Mouse (Mus musculus) heart, embryonic 11.5 days (tissue): ENCODE measurements around the gene Ssh1. TPM values are rescaled to one million over a fixed set of nuclear protein-coding genes. Genes with fewer than 3 reads are reported as not detected.

ENCODE experiments used
- ATAC-seq: fragments of 200-750 bp; cut with Nextera tagmentation; replicated peaks from 2 replicates; pipeline ENCODE4 v1.8.0; 2017; ENCODE audit warnings: moderate library complexity; ENCODE audit not compliant: insufficient number of reproducible peaks, low FRiP score, low TSS enrichment
- H3K27ac ChIP-seq: fragments of 300-500 bp; sonication (generic); 2 replicates; pipeline ENCODE4 v1.5.1; 2014; ENCODE audit warnings: mild to moderate bottlenecking, low read depth, low read length
- H3K27me3 ChIP-seq: fragments of 300-500 bp; sonication (generic); 2 replicates; pipeline ENCODE4 v1.6.1; 2014; ENCODE audit warnings: mild to moderate bottlenecking, low read length, mixed read lengths; ENCODE audit not compliant: control insufficient read depth, insufficient read depth
- H3K36me3 ChIP-seq: fragments of 300-500 bp; sonication (generic); 2 replicates; pipeline ENCODE4 v1.6.1; 2014; ENCODE audit warnings: mild to moderate bottlenecking, low read length, moderate library complexity, mixed read lengths; ENCODE audit not compliant: control insufficient read depth, insufficient read depth
- H3K4me1 ChIP-seq: fragments of 300-500 bp; sonication (generic); 2 replicates; pipeline ENCODE4 v1.6.1; 2014; ENCODE audit warnings: low read length; ENCODE audit not compliant: control insufficient read depth, insufficient read depth
- H3K4me2 ChIP-seq: fragments of 300-500 bp; sonication (generic); 2 replicates; pipeline ENCODE4 v1.6.1; 2014; ENCODE audit warnings: mild to moderate bottlenecking, moderate library complexity
- H3K4me3 ChIP-seq: fragments of 300-500 bp; sonication (generic); 2 replicates; pipeline ENCODE4 v1.5.1; 2014; ENCODE audit warnings: low read depth, low read length
- H3K9ac ChIP-seq: fragments of 300-500 bp; sonication (generic); 2 replicates; pipeline ENCODE4 v1.6.1; 2014; ENCODE audit warnings: mild to moderate bottlenecking, low read depth, low read length, moderate library complexity
- H3K9me3 ChIP-seq: fragments of 300-500 bp; sonication (generic); replicated peaks from 2 replicates; pipeline ENCODE4 v1.6.1; 2016; ENCODE audit warnings: low read length; ENCODE audit not compliant: control insufficient read depth
- WGBS: fragments of 180-500 bp; shearing (Covaris S2); extraction: QIAGEN DNeasy Blood & Tissue Kit; methylation state at CpG from one replicate; pipeline ENCODE4 v1.1.7; 2014; ENCODE audit not compliant: insufficient replicate concordance; 5-methylcytosine and 5-hydroxymethylcytosine counted together
- polyA plus RNA-seq: library from polyadenylated mRNA; unstranded; fragments of >200 nt; fragmentation: Nextera tagmentation; extraction: Ambion mirVana; gene quantifications from 2 replicates; pipeline ENCODE4 v1.2.1, GENCODE M21; 2014

Ssh1 gene
- polyA plus RNA-seq, 1 experiment from 2014 or later, result 35.8 TPM

- no peaks in the 10 kb centered on the region for H3K9me3 ChIP-seq
- H3K4me3 ChIP-seq, result no peak overlapping the region
- 76% methylated on average over 13 of the region's 13 CpGs for WGBS
- 0 out of 2 replicates have a peak overlapping the region, but pooled peaks have one; percentile 18 for H3K27ac ChIP-seq
- peaks cover 28% of the 10 kb centered on the region for H3K36me3 ChIP-seq
- H3K9ac ChIP-seq, result no peak overlapping the region
- H3K4me2 ChIP-seq, result no peak overlapping the region
- peaks cover 16% of the 10 kb centered on the region for H3K4me1 ChIP-seq
- no peak for ATAC-seq
- H3K27me3 ChIP-seq, result no peaks in the 10 kb centered on the region
Measured at GRCm38 (mm10) chr5:113966452-113967150, 27.1 kb downstream of the Ssh1 start.

DNA sequence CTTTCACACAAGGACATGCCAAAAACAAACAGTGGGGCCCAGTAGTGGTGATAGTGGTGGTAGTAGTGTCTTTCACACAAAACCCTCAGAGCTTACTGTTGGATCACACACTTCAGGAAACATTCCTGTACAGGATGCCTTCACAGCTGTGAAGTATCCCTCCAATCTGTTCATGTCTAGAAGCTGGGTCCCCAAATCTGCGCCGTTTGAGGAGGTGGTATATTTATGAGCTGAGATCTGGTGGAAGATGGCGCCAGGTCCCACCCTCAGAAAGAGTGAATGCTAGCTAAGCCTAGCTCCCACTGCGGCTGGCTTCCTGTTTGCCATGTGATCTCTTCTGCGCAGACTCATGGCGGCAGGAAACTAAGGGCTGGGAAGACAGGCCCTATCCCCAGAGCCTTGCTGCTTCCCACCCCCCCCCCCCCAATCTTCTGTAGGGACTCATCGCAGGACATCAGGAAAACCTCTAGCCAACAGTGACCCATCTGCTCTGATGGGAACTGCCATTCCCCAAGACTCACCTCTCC lies 28.0 kb downstream of the Ssh1 start:
- 90% methylated on average over 7 of the region's 7 CpGs for WGBS
- peaks cover 32% of the 10 kb centered on the region for H3K36me3 ChIP-seq

GRCm38 (mm10) chr5:113964972-113965371 lies 28.7 kb downstream of the Ssh1 start:
- H3K27ac ChIP-seq, result no peak overlapping the region
- no peaks in the 10 kb centered on the region for H3K9me3 ChIP-seq
- peaks cover 30% of the 10 kb centered on the region for H3K36me3 ChIP-seq
- no peak for ATAC-seq
- H3K4me2 ChIP-seq, result no peak overlapping the region
- WGBS, result 84% methylated on average over 14 of the region's 14 CpGs
- peaks cover 18% of the 10 kb centered on the region for H3K4me1 ChIP-seq
- H3K4me3 ChIP-seq, result no peak overlapping the region
- no peaks in the 10 kb centered on the region for H3K27me3 ChIP-seq
- no peak overlapping the region for H3K9ac ChIP-seq

More for the DNA sequence above, 28.0 kb downstream of the Ssh1 start:
- no peak for ATAC-seq
- Histone ChIP-seq H3K27me3 (no peaks in the 10 kb centered on the region), H3K4me2 (no peak overlapping the region), H3K27ac (no peak overlapping the region), H3K9ac (no peak overlapping the region), H3K9me3 (no peaks in the 10 kb centered on the region), H3K4me1 (peaks cover 18% of the 10 kb centered on the region), H3K4me3 (no peak overlapping the region)

- Histone ChIP-seq H3K36me3 (peaks cover 23% of the 10 kb centered on the region), H3K4me3 (no peak overlapping the region), H3K9ac (no peak overlapping the region), H3K4me2 (peak overlapping the region; percentile 28; the same call in 1 of the 2 replicates), H3K27ac (peak overlapping the region; percentile 10), H3K9me3 (no peaks in the 10 kb centered on the region), H3K27me3 (no peaks in the 10 kb centered on the region), H3K4me1 (peaks cover 25% of the 10 kb centered on the region)
- 32% methylated on average over 7 of the region's 7 CpGs for WGBS
- ATAC-seq, result no peak
Measured at GRCm38 (mm10) chr5:113961776-113962175, 31.9 kb downstream of the Ssh1 start.

DNA sequence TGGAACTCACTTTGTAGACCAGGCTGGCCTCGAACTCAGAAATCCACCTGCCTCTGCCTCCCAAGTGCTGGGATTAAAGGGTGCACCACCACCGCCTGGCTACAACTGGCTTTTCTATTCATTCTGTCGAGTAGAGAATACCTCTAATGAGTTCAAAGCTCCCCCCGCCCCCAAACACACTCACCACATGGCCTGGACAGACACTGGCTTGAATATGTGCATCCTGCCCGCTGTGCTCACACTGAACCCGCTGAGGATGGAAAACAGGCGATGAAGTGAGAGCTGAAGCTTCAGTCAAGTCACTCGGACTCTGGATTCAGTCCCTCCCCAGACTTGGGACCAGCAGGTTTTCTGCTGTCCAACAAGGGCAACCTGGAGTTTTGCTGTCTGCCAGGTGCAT lies 33.3 kb downstream of the Ssh1 start:
- 69% methylated on average over 8 of the region's 8 CpGs for WGBS
- no peaks in the 10 kb centered on the region for H3K27me3 ChIP-seq
- H3K9ac ChIP-seq, result no peak overlapping the region
- no peak overlapping the region for H3K27ac ChIP-seq
- H3K4me1 ChIP-seq, result peaks cover 22% of the 10 kb centered on the region
- no peak overlapping the region for H3K4me2 ChIP-seq
- no peak for ATAC-seq
- peaks cover 19% of the 10 kb centered on the region for H3K36me3 ChIP-seq
- no peak overlapping the region for H3K4me3 ChIP-seq
- no peaks in the 10 kb centered on the region for H3K9me3 ChIP-seq

DNA sequence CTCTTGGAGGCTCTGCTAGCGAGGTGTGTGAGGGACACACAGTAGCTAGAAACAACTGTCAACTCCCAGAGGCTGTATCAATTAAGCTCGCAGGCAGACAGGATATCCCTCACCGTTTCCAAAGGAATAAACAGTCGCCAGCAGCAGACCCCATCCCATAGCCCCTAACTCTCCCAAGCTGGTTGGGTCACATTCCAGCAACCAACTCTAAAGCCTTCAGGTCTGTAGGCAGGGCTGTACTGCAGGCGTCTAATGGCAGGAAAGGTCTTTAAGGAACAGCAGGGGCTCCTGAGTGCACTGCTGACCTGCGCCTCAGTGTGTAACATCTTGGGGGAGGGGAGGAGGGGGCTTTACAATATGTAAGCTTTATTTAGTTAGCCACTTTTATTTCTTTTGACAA lies 34.7 kb downstream of the Ssh1 start:
- no peak for ATAC-seq
- 16% methylated on average over 6 of the region's 6 CpGs for WGBS
- Histone ChIP-seq H3K9ac (0 out of 2 replicates have a peak overlapping the region, but pooled peaks have one; percentile 34), H3K4me3 (no peak overlapping the region), H3K4me2 (no peak overlapping the region), H3K9me3 (no peaks in the 10 kb centered on the region), H3K27me3 (no peaks in the 10 kb centered on the region), H3K27ac (no peak overlapping the region), H3K36me3 (peaks cover 17% of the 10 kb centered on the region), H3K4me1 (peaks cover 25% of the 10 kb centered on the region)

DNA sequence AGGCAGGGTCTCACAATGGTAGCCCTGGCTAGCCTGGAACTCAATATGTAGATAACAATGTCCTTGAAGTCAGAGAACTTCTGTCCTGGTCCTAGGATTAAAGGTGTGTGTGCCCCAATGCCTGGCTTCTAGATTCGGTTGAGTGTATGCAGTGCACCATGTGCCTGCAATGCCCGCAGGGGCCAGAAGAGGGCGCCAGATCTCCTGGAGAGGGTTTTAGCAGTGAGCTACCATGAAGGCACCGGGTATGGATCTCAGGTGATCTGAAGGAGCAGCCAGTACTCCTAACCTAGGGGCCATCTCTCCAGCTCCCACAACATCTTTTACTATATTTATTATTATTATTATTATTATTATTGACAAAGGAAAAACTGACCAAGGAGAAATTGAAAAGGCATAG lies 37.2 kb downstream of the Ssh1 start:
- no peak overlapping the region for H3K9ac ChIP-seq
- H3K4me1 ChIP-seq, result peaks cover 31% of the 10 kb centered on the region
- no peaks in the 10 kb centered on the region for H3K27me3 ChIP-seq
- no peak overlapping the region for H3K4me3 ChIP-seq
- H3K36me3 ChIP-seq, result peaks cover 11% of the 10 kb centered on the region; the same call in 1 of the 2 replicates
- H3K4me2 ChIP-seq, result no peak overlapping the region
- no peaks in the 10 kb centered on the region for H3K9me3 ChIP-seq
- no peak overlapping the region for H3K27ac ChIP-seq
- ATAC-seq, result no peak
- WGBS, result 8% methylated on average over 4 of the region's 4 CpGs

DNA sequence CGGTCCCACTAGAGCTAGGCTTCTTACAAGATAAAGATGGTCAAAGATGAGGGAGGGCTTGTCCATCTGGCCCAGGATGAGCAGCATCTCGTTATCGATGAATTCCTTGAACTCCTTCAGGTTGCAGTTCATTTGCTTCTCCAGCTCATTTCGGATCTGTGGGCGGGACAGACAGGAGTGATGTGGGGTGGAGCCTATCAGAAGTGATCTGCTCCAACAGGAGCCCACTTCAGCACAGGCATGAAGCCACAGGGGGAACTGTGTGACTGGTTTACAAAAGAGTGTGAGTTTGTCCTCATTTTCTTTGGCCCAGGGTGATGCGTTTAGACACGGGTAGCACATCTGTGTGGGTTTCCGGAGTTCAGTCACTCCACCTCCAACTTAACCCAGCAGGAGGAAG lies 38.0 kb downstream of the Ssh1 start:
- no peak overlapping the region for H3K4me3 ChIP-seq
- 81% methylated on average over 8 of the region's 8 CpGs for WGBS
- H3K4me2 ChIP-seq, result no peak overlapping the region
- H3K27ac ChIP-seq, result no peak overlapping the region
- no peak overlapping the region for H3K9ac ChIP-seq
- no peaks in the 10 kb centered on the region for H3K9me3 ChIP-seq
- H3K36me3 ChIP-seq, result peaks cover 6% of the 10 kb centered on the region; the same call in 1 of the 2 replicates
- peaks cover 39% of the 10 kb centered on the region for H3K4me1 ChIP-seq
- no peak for ATAC-seq
- no peaks in the 10 kb centered on the region for H3K27me3 ChIP-seq

DNA sequence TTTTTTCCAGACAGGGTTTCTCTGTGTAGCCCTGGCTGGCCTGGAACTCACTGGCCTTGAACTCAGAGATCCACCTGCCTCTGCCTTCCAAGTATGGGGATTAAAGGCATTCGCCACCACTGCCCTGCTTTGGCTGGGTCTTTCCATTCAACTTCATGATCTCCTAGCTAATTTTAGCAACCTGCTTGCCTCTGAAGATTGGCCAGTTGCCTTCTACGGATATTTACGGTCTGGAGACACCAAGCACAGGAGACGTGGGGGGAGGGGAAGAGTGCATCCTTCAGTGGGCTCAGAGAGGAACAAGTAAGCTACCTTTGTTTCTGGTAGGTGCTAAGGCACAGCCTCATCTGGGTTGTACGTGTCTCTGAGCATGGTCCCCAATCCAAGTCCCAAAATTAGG lies 38.4 kb downstream of the Ssh1 start:
- Histone ChIP-seq H3K9ac (no peak overlapping the region), H3K9me3 (no peaks in the 10 kb centered on the region), H3K36me3 (peaks cover 6% of the 10 kb centered on the region; the same call in 1 of the 2 replicates), H3K4me2 (no peak overlapping the region), H3K4me3 (no peak overlapping the region), H3K4me1 (peaks cover 43% of the 10 kb centered on the region), H3K27ac (no peak overlapping the region), H3K27me3 (no peaks in the 10 kb centered on the region)
- no peak for ATAC-seq
- WGBS, result 53% methylated on average over 5 of the region's 5 CpGs
